Mouse (Mus musculus) liver, adult (tissue): Measurements from ENCODE around the gene Pirb.
"Not testable (repeated sequence)": the region's sequence is repeated elsewhere in the genome, so short reads cannot be mapped to it uniquely, and the experiment has no call there.

Source experiments
- GATA4 ChIP-seq: IDR thresholded peaks from 2 replicates; pipeline ENCODE4 v1.6.1; 2014; ENCODE audit warnings: mild to moderate bottlenecking, low read length; ENCODE audit not compliant: insufficient replicate concordance

The Pirb gene

DNA sequence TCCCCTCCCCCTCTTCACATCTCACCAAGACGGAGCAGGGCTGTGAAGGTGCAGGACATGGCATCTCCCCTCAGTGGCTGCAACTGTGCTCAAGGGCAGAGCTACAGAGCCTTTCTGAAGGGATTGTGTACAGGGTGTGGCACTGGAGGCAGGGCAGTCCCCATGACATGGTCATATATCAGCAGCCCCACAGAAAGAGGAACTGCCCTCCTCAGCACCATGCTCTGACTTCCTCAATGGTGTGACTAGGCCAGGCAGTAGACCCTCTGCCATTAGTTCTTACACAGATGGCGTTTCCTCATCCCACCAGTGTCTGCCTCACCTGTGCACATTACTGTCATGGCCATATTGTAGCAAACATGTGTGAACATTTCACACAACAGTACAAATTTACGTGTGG, at the start of gene Pirb:
Gene Pirb (minus strand): TSS at position 124 of the 400 bp plus-strand sequence.
- not testable (repeated sequence) for TF ChIP-seq GATA4

DNA sequence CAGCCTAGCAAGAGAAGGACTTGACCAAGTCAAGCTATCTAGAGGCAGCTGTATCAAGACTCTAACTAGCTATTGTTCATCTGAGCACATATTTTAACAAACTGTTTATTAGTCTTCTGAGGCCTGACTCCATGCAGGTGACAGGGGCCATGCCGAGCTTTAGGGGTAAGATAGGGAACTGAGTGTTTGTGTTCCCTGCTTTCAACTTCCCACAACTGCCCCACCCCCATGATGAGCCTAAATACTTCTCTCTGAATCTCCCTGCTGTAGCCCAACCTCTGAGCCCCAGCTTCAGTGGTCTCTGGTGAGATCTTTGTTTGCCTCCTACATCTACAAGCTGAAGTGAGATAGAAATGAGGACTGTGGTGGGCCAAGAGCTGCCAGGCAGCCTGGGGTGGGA, 4.9 kb downstream of the Pirb start:
- TF ChIP-seq GATA4 = no peak

DNA sequence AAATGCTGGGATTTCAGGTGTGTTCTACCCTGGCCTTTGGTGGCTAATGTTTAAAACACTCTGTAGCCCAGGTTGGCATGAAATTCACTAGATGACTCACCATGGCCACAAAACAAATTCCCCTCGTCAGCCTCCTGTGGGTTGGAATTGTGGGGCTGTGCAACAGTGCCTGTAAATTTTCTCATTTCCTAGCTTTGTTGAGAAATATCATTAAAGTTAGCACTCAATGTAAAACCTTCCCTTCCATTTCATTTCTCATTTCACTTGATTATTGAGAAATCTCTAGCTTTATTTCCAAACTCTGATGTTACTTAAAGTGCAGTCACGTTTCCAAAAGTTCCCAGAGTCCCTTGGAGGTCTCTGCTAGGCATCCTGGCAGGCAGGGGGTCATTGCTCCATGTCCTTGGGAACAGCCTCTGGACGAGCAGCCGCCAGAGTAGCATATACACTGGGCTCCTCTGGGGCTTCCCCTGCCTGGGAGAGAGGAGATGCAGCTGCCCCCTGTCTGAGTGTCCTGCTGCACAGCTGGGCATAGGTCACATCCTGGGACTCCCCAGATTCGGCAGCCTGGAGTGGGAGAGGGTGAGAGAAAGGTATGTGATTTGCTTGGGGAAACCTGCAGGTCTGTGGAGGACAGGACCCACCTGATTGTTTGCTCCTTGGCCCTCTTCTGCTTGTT, 7.8 kb downstream of the Pirb start:
- TF ChIP-seq GATA4 = no peak

DNA sequence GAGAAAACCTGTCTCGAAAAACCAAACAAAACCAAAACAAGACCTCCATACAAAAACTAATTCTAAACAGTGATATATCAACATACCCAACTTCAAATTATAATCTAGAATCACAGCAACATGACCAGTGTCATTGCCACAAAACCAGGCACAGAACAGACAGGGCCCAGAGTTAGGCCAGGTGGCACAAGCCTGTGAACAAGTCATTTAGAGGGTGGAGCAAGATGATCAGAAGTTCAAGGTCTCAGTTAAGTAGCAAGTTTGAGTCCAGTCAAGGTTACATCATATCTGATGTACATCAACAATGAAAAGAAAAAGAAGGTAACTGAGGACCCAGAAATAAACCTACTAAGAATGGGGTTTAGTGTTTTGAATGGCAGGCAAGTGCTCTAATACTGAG, 11.2 kb downstream of the Pirb start:
- TF ChIP-seq GATA4 = no peak

DNA sequence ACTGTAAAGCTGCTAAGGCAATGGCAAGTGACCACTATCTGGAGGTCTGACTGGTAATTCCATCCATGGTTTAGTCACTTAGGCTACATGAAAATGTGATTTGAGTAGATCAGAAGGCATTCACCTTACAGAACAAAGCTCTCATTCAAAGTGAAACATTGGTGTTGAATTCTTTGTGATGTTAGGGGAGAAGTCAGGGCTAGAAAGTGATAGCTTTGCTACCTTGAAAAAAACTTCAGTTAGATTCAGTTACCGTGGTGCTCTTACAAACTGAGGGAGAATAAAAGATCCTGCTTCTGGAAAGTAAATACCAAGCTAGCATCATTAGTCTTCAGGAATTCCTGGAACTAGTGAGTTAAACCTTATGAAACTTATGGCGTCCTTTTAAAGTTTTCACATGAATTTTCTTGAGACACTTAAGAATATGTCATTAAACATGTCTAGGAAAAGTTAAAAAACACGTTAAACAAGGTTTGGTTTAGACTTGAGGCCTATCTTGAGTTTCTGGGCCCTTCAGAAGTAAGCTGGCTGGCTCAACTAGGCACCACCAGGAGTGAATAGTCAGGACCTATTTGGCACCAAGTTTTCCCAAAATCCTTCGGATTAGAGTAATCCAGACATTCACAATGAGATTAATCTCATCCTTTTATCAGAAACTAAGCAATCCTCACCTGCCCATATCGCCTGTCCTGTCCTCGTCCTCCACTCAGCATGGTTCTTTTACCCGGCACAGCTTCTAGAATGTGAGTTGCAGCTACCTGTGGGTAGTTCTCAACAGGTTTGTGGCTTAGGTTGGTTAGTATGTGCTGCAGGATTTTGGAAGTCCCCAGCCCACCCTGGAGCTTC, 12.4 kb downstream of the Pirb start:
- TF ChIP-seq GATA4 = no peak

DNA sequence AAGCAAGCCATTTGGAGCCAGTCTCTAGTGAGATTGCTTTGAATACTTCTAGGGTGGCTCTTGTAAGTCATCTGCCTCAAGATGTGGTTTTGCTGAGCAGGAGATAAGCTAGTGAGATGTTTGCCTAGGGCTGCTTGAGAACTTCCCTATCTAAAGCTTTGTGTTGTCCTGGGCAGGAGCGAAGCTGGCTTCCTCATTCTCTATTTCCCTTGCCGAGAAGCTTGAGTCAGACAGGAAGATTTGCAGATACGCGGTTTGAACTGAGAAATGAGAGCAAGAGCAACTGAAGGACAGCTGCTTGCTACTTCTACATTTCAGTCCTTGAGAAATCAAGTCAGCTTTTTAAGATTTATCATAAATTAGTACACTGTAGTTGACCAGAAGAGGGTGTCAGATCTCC, 13.2 kb downstream of the Pirb start:
- TF ChIP-seq GATA4 = no peak

DNA sequence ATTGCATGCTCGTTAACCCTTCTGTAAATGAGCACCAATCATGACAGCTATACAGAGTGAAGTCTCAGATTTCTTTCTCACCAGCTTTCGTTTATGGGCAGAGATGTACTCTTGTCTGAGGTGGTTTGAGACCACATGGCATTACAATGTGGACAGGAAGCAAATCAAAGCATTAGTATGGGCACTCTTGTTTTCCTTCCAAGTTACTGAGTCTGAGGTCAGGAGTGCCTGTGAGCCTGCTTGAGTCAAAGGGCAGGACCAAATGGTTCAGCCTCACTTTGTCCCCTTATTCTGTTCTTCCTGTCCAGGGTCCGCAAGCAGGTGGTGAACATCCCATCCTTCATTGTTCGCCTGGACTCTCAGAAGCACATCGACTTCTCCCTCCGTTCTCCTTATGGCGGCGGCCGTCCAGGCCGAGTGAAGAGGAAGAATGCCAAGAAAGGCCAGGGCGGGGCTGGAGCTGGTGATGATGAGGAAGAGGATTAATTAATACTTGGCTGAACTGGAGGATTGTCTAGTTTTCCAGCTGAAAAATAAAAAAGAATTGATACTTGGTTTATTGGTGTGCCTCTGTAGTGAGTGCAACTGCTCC, 13.8 kb downstream of the Pirb start:
- TF ChIP-seq GATA4 = no peak

DNA sequence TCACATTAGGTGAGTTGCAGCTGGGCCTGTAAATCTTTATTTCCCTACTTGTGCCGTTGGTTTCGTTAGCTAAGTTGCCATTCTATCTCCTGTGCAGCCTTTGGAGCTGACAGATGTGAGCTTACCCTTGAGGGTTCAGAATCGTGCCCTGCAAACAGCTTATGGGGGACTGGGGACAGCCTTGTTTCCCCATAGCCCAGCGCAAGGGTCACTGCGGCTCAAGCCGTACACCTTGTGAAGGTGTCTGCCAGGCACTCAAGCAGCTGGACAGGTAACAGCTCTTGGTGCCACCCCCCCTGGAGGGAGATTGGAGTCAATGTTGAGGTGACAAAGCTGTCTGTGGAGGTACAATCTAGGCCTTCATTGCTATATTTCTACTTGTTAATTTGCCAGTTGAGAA, 14.3 kb downstream of the Pirb start:
- no peak for TF ChIP-seq GATA4

DNA sequence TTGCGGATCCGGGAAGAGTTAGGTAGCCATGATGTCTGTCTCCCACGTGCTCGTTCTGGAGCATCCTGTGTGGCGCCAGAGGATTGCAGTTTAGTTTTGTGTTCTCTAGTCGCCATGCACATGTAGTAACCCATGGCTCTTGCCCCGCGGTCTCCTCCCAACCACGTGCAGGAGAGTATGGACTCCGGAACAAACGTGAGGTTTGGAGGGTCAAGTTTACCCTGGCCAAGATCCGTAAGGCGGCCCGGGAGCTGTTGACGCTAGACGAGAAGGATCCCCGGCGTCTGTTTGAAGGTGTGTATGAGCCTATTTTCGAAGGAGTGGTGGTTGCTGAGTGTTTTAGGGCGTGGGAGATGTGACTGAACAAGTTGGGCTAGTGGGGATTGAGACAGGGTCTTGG, 15.7 kb downstream of the Pirb start:
- TF ChIP-seq GATA4 = no peak

DNA sequence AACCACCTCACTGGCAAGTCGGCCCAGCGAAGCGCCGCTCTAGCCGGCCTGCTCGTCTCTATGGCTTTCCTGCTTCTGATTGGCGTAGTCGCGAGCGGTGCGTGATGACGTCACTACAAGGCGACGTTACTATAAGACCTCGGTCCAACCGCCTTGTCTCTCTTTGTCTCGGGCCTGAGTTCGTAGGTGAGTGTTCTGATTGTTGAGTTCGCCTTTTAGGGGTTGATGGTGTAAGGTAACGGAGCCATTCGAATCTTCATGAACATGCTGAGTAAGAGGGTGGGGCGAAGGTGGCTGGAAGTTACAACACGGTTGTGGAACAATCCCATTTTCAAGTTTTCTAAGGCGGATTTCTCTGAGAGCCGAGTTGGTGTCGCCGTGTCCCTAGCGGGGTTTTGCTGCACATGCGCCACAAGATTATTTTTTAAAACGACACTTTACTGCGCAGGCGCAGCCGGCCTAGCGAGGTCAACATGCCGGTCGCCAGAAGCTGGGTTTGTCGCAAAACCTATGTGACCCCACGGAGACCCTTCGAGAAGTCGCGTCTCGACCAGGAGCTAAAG, 16.2 kb downstream of the Pirb start, which contains the start of gene Rps9:
Gene Rps9 (plus strand): TSS at position 115 of the 563 bp plus-strand sequence.
- peak; percentile 25; the same call in 1 of the 2 replicates for TF ChIP-seq GATA4

DNA sequence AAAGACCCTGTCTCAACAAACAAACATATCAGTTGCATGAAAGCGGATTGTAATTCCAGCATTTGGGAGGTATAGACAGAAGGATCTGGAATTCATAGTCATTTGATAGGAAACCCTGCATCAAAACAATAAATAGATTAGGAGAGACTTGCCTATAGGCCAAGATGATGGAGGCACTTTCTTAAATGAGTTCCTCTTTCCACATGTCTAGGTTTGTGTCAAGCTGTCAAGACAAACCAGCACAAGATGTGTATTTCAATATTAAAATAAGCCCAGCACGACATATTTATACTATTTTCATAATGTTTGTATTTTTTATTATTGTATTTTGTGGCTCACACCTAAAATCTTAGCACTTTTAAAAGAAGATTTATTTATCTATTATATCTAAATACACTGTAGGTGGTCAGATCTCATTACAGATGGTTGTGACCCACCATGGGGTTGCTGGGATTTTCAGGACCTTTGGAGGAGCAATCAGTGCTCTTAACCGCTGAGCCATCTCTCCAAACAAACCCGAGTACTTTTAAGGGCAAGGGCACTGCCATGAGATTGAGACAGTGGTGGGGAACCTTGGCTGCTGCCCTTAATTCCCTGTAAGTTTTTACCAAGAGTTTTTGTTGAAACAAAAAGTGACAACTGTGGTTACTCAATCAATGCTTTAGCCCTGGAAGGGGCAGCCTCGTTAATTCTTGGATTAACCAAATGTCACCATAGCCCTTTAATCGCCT, 16.9 kb downstream of the Pirb start:
- TF ChIP-seq GATA4 = no peak

DNA sequence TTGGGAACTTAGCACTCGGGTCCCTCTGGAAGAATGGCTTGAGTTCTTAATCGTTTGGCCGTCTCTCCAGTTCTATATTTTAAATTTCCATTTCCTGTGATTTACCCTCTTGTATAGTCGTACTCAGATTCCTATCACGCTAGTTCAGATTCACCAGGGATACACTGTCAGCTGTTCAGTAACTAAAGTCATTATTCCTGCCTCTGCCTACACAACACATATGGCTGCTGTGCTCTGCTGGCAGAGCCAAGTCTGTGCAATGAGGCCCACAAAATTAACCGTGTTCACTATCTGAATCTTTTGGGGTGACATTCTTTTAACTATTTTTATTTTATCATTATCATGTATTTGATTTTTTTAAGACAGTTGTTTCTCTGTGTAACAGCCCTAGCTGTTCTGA, 21.7 kb downstream of the Pirb start:
- no peak for TF ChIP-seq GATA4

DNA sequence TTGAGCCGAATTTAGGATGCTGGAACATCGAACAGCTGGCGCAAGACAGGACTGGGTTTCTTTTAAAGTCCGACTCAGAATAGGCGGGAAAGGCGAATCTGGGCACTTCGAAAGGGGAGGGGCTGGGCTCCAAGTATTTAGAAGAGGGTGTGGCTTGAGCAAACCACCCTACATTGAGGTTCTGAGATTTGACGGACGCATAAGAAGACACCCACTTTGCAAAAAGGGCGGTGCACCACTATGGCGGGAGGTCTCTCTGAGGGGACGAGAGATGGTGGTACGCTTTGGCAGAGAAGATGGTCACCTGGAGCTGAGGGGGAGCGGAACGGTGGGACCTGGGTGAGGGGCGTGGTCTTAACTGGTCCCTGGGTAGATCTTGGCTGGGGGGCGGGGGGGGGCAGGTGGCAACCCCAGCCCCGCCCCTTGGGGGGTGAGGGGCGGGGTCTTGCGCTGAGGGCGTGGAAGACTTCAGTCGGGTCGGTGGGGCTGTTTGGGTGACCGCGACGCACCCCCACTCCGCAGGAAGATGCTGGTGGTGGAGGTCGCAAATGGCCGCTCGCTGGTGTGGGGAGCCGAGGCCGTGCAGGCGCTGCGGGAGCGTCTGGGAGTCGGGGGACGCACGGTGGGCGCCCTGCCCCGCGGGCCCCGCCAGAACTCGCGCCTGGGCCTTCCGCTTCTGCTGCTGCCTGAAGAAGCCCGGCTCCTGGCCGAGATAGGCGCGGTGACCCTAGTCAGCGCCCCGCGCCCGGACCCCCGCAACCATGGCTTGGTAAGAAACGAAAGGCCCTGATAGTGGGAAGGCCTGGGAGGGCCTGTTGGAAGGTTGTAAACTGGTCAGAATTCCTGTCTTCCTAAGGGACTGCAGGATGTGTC, 25.9 kb downstream of the Pirb start:
- no peak for TF ChIP-seq GATA4

DNA sequence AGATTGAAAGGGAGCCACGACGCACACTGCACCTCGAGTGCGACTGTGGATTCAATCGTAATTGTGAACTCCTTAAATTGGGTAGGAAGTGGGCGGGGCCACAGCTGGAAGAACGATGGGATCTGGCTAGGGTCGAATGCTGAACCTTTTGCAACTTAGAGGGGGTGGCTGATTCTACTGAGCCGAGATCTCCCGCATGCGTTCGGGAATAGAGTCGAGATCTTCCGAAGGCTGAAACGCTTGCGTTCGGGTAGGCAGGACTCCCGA, 26.4 kb downstream of the Pirb start:
- TF ChIP-seq GATA4 = no peak
